Mouse (Mus musculus) A20 (cell line): ENCODE data around the gene Cab39l.
A peak's percentile ranks its signal among the peaks of the same experiment; 100 is the strongest.
"Not testable (repeated sequence)": the region's sequence is repeated elsewhere in the genome, so short reads cannot be mapped to it uniquely, and the experiment has no call there.

Experiments
- DNase-seq: peaks from one replicate; pipeline ENCODE4 v3.0.0-alpha.2; 2011; ENCODE audit warnings: low read depth, low spot score

Gene Cab39l

GRCm38 (mm10) chr14:59557886-59558285, 117.1 kb downstream of the Cab39l start:
- no peak for DNase-seq

- DNase-seq: no peak
These were observed 126.0 kb downstream of the Cab39l start for GRCm38 (mm10) chr14:59566756-59567155.

- no peak for DNase-seq
These were observed 135.6 kb downstream of the Cab39l start for GRCm38 (mm10) chr14:59576385-59576784.

GRCm38 (mm10) chr14:59590614-59591013, 149.8 kb downstream of the Cab39l start:
- DNase-seq: peak; percentile 58

- no peak for DNase-seq
These were observed 151.1 kb downstream of the Cab39l start for GRCm38 (mm10) chr14:59591901-59592300.

GRCm38 (mm10) chr14:59592593-59592992, 151.8 kb downstream of the Cab39l start:
- DNase-seq: no peak

- DNase-seq: no peak
These were observed 154.2 kb downstream of the Cab39l start for GRCm38 (mm10) chr14:59594988-59595387.

GRCm38 (mm10) chr14:59597398-59598259, 156.9 kb downstream of the Cab39l start, which contains the start of gene Cdadc1:
Cdadc1 (minus strand) TSS chr14:59597959.
- DNase-seq: peak; percentile 96

GRCm38 (mm10) chr14:59598260-59598627, 157.5 kb downstream of the Cab39l start:
- no peak for DNase-seq

GRCm38 (mm10) chr14:59604002-59604645, 163.4 kb downstream of the Cab39l start:
- DNase-seq: peak; percentile 46

GRCm38 (mm10) chr14:59605671-59606353, 165.0 kb downstream of the Cab39l start:
- DNase-seq: peak; percentile 62

- no peak for DNase-seq
These were observed 166.2 kb downstream of the Cab39l start for GRCm38 (mm10) chr14:59607021-59607420.

GRCm38 (mm10) chr14:59612920-59613625, 172.3 kb downstream of the Cab39l start:
- DNase-seq: peak; percentile 65

- DNase-seq: not testable (repeated sequence)
These were observed 173.4 kb downstream of the Cab39l start for GRCm38 (mm10) chr14:59614149-59614548.

GRCm38 (mm10) chr14:59616802-59617201, 176.0 kb downstream of the Cab39l start:
- DNase-seq: no peak

GRCm38 (mm10) chr14:59624326-59624885, 183.6 kb downstream of the Cab39l start:
- DNase-seq: no peak

- DNase-seq: no peak
These were observed 184.5 kb downstream of the Cab39l start, which contains the start of gene Shisa2 for GRCm38 (mm10) chr14:59625158-59625805. Shisa2 (plus strand) TSS chr14:59625308.

- no peak for DNase-seq
These were observed 185.1 kb downstream of the Cab39l start for GRCm38 (mm10) chr14:59625806-59626364.

- no peak for DNase-seq
These were observed 185.9 kb downstream of the Cab39l start for GRCm38 (mm10) chr14:59626711-59627110.

GRCm38 (mm10) chr14:59627142-59627680, 186.4 kb downstream of the Cab39l start:
- no peak for DNase-seq
